Mouse (Mus musculus): Measurements from ENCODE around the gene Tpra1. TPM values are rescaled to one million over a fixed set of nuclear protein-coding genes. Genes with fewer than 3 reads are reported as not detected.

Gene Tpra1
- polyA plus RNA-seq, 1 experiment from 2014 or later, result 65.1 TPM

DNA sequence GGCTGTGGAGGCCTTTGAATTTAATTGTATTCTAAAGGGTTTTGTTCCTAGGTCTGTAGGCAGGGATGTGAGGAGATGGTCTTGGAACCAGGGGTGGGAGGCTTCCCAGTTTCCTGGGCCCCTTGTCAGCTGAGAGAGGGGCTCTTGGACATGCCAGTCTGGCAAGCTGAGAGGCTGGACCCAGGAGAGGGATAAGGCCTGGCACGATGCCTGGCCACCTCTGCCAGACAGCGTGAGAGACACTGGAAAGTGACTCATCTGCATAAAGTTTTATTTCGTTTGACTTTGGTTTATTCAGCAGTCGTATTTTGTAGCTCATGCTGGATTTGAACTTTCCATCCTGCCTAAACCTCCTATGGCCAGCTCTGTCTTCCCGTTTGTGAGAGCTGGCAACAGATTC is 26.5 kb downstream of the Tpra1 start:
- Histone ChIP-seq H3K27me3 (ENCODE audit: control insufficient read depth, insufficient read depth, low read length) (no peaks in the 10 kb centered on the region), H3K36me3 (ENCODE audit: control insufficient read depth, insufficient read depth, low read length) (no peaks in the 10 kb centered on the region), H3K4me2 (ENCODE audit: low read depth, low read length) (no peak overlapping the region), H3K9ac (ENCODE audit: low read length) (no peak overlapping the region), H3K4me1 (ENCODE audit: control insufficient read depth, insufficient read depth, low read length) (peaks cover 25% of the 10 kb centered on the region), H3K9me3 (replicated peaks; ENCODE audit: control insufficient read depth, low read length) (no peaks in the 10 kb centered on the region), H3K27ac (ENCODE audit: low read length) (no peak overlapping the region), H3K4me3 (replicated peaks; ENCODE audit: low read length) (no peak overlapping the region)
- no peak for ATAC-seq (ENCODE audit: insufficient read depth, low FRiP score)
- 60% methylated on average over 5 of the region's 5 CpGs for WGBS

DNA sequence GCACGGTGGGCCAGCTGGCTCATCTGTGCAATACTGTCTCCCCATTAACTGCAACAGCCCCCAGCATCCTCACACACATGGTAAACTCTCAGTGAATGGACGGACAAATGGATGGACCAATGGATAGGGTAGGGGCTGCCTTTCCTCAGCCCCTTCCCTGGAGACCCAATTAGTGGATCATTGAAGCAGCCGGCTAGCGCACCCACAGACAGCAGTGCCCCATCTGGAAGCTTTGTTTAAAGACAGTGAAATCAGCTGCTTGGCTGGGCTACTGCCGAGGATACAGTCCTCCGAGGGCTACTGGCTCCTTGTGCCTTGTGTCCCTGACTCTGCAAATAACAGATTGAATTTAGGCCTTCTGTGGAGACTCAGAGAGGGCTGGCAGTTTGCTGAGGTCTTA is 27.4 kb downstream of the Tpra1 start:
- 54% methylated on average over 6 of the region's 6 CpGs for WGBS
- no peak for ATAC-seq (ENCODE audit: insufficient read depth, low FRiP score)
- no peak overlapping the region for H3K27ac ChIP-seq (ENCODE audit: low read length)
- no peaks in the 10 kb centered on the region for H3K27me3 ChIP-seq (ENCODE audit: control insufficient read depth, insufficient read depth, low read length)
- no peak overlapping the region for H3K4me2 ChIP-seq (ENCODE audit: low read depth, low read length)
- H3K36me3 ChIP-seq (ENCODE audit: control insufficient read depth, insufficient read depth, low read length), result no peaks in the 10 kb centered on the region
- H3K4me3 ChIP-seq (replicated peaks; ENCODE audit: low read length), result no peak overlapping the region
- H3K9ac ChIP-seq (ENCODE audit: low read length), result no peak overlapping the region
- no peaks in the 10 kb centered on the region for H3K9me3 ChIP-seq (replicated peaks; ENCODE audit: control insufficient read depth, low read length)
- H3K4me1 ChIP-seq (ENCODE audit: control insufficient read depth, insufficient read depth, low read length), result peaks cover 23% of the 10 kb centered on the region

GRCm38 (mm10) chr6:88930049-88930448 is 28.0 kb downstream of the Tpra1 start:
- no peak for ATAC-seq (ENCODE audit: insufficient read depth, low FRiP score)
- H3K9ac ChIP-seq (ENCODE audit: low read length), result no peak overlapping the region
- H3K27me3 ChIP-seq (ENCODE audit: control insufficient read depth, insufficient read depth, low read length), result no peaks in the 10 kb centered on the region
- H3K4me2 ChIP-seq (ENCODE audit: low read depth, low read length), result no peak overlapping the region
- H3K27ac ChIP-seq (ENCODE audit: low read length), result no peak overlapping the region
- H3K36me3 ChIP-seq (ENCODE audit: control insufficient read depth, insufficient read depth, low read length), result no peaks in the 10 kb centered on the region
- peaks cover 25% of the 10 kb centered on the region for H3K4me1 ChIP-seq (ENCODE audit: control insufficient read depth, insufficient read depth, low read length)
- WGBS, result 56% methylated on average over 7 of the region's 7 CpGs
- H3K9me3 ChIP-seq (replicated peaks; ENCODE audit: control insufficient read depth, low read length), result no peaks in the 10 kb centered on the region
- no peak overlapping the region for H3K4me3 ChIP-seq (replicated peaks; ENCODE audit: low read length)

- Histone ChIP-seq H3K4me1 (ENCODE audit: control insufficient read depth, insufficient read depth, low read length) (peaks cover 18% of the 10 kb centered on the region), H3K9me3 (replicated peaks; ENCODE audit: control insufficient read depth, low read length) (no peaks in the 10 kb centered on the region), H3K4me2 (ENCODE audit: low read depth, low read length) (no peak overlapping the region), H3K27ac (ENCODE audit: low read length) (no peak overlapping the region), H3K9ac (ENCODE audit: low read length) (no peak overlapping the region), H3K36me3 (ENCODE audit: control insufficient read depth, insufficient read depth, low read length) (no peaks in the 10 kb centered on the region), H3K27me3 (ENCODE audit: control insufficient read depth, insufficient read depth, low read length) (no peaks in the 10 kb centered on the region), H3K4me3 (replicated peaks; ENCODE audit: low read length) (no peak overlapping the region)
- ATAC-seq (ENCODE audit: insufficient read depth, low FRiP score), result no peak
- 53% methylated on average over 2 of the region's 2 CpGs for WGBS
These were observed 29.4 kb downstream of the Tpra1 start for GRCm38 (mm10) chr6:88931449-88931848.

GRCm38 (mm10) chr6:88934132-88934531 is 32.1 kb downstream of the Tpra1 start:
- no peaks in the 10 kb centered on the region for H3K36me3 ChIP-seq (ENCODE audit: control insufficient read depth, insufficient read depth, low read length)
- no peak for ATAC-seq (ENCODE audit: insufficient read depth, low FRiP score)
- H3K9me3 ChIP-seq (replicated peaks; ENCODE audit: control insufficient read depth, low read length), result no peaks in the 10 kb centered on the region
- H3K27me3 ChIP-seq (ENCODE audit: control insufficient read depth, insufficient read depth, low read length), result no peaks in the 10 kb centered on the region
- WGBS, result 67% methylated on average over 4 of the region's 4 CpGs
- peaks cover 11% of the 10 kb centered on the region for H3K4me1 ChIP-seq (ENCODE audit: control insufficient read depth, insufficient read depth, low read length)
- H3K4me2 ChIP-seq (ENCODE audit: low read depth, low read length), result no peak overlapping the region
- H3K27ac ChIP-seq (ENCODE audit: low read length), result no peak overlapping the region
- H3K9ac ChIP-seq (ENCODE audit: low read length), result no peak overlapping the region
- H3K4me3 ChIP-seq (replicated peaks; ENCODE audit: low read length), result no peak overlapping the region

DNA sequence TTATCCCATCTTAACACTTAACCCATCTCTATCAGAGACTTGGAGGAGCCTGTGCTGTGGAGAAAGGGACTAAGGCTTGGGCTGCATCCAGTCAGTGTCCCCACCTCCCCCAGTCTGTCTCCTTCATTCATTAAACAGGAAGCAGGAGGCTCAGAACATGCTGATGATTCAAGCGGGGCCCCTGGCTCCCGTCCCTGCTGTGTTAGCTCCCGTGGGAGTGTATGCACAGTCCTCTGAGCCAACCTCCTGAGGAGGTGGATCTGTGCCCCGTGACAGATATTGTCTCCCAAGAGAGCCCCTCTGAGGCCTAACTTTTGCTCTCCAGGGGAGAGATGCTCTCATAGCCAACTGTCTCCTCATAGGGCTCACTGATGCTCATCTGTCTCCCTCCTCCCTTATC is 32.8 kb downstream of the Tpra1 start:
- H3K27ac ChIP-seq (ENCODE audit: low read length), result no peak overlapping the region
- no peaks in the 10 kb centered on the region for H3K27me3 ChIP-seq (ENCODE audit: control insufficient read depth, insufficient read depth, low read length)
- no peak for ATAC-seq (ENCODE audit: insufficient read depth, low FRiP score)
- peaks cover 11% of the 10 kb centered on the region for H3K4me1 ChIP-seq (ENCODE audit: control insufficient read depth, insufficient read depth, low read length)
- H3K9ac ChIP-seq (ENCODE audit: low read length), result no peak overlapping the region
- no peaks in the 10 kb centered on the region for H3K36me3 ChIP-seq (ENCODE audit: control insufficient read depth, insufficient read depth, low read length)
- H3K4me3 ChIP-seq (replicated peaks; ENCODE audit: low read length), result no peak overlapping the region
- 10% methylated on average over 4 of the region's 4 CpGs for WGBS
- H3K4me2 ChIP-seq (ENCODE audit: low read depth, low read length), result no peak overlapping the region
- H3K9me3 ChIP-seq (replicated peaks; ENCODE audit: control insufficient read depth, low read length), result no peaks in the 10 kb centered on the region

GRCm38 (mm10) chr6:88935735-88936276 is 33.8 kb downstream of the Tpra1 start:
- Histone ChIP-seq H3K36me3 (ENCODE audit: control insufficient read depth, insufficient read depth, low read length) (no peaks in the 10 kb centered on the region), H3K4me3 (replicated peaks; ENCODE audit: low read length) (no peak overlapping the region), H3K4me2 (ENCODE audit: low read depth, low read length) (no peak overlapping the region), H3K27me3 (ENCODE audit: control insufficient read depth, insufficient read depth, low read length) (no peaks in the 10 kb centered on the region), H3K9ac (ENCODE audit: low read length) (no peak overlapping the region), H3K4me1 (ENCODE audit: control insufficient read depth, insufficient read depth, low read length) (peaks cover 11% of the 10 kb centered on the region), H3K27ac (ENCODE audit: low read length) (no peak overlapping the region), H3K9me3 (replicated peaks; ENCODE audit: control insufficient read depth, low read length) (no peaks in the 10 kb centered on the region)
- no peak for ATAC-seq (ENCODE audit: insufficient read depth, low FRiP score)
- 13% methylated on average over 4 of the region's 4 CpGs for WGBS

DNA sequence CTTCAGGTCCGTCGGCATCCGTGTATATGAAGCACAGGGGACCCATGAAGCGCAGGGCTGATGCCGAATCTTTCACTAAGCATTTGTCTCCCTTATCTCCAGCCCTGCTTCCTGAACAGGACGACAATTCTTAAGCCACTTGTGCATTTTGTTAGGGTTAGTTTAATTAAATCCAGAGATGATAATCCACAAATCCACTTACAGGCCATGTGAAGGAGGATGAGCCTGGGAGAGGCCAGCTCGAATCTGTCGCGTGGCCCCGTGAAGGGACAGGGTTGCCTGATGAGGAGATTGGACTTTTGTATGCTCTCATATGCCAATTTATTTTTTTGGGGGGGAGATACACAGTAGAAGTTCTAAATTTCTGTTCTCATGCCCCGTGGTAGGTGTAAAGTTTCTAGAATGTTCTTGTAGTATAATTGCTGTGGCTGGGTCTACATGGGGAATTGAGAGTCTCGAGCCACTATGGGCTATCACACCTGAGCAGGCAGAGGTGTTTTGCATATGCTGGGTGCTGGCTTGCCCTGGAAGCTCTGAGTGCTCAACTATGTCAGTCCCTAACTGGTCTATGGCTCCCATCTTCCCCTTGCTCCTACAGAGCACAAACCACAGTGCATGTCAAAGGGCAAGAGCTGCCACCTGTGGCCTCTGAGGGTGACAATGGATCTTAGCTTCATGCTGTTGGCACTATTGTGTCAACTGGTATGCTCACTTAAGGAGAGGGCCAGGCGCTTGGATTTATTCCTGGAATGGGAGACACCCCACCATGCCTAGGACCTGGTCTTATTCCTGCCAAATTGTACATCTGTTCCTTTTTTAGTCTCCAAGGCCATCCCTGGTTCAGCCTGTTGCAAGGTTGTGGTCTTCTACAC is 34.5 kb downstream of the Tpra1 start:
- no peak for ATAC-seq (ENCODE audit: insufficient read depth, low FRiP score)
- H3K36me3 ChIP-seq (ENCODE audit: control insufficient read depth, insufficient read depth, low read length), result no peaks in the 10 kb centered on the region
- no peaks in the 10 kb centered on the region for H3K27me3 ChIP-seq (ENCODE audit: control insufficient read depth, insufficient read depth, low read length)
- H3K4me2 ChIP-seq (ENCODE audit: low read depth, low read length), result no peak overlapping the region
- peaks cover 11% of the 10 kb centered on the region for H3K4me1 ChIP-seq (ENCODE audit: control insufficient read depth, insufficient read depth, low read length)
- no peak overlapping the region for H3K9ac ChIP-seq (ENCODE audit: low read length)
- H3K4me3 ChIP-seq (replicated peaks; ENCODE audit: low read length), result no peak overlapping the region
- H3K9me3 ChIP-seq (replicated peaks; ENCODE audit: control insufficient read depth, low read length), result no peaks in the 10 kb centered on the region
- no peak overlapping the region for H3K27ac ChIP-seq (ENCODE audit: low read length)
- WGBS, result 64% methylated on average over 13 of the region's 13 CpGs

GRCm38 (mm10) chr6:88937214-88937549 is 35.1 kb downstream of the Tpra1 start:
- Histone ChIP-seq H3K4me3 (replicated peaks; ENCODE audit: low read length) (no peak overlapping the region), H3K27me3 (ENCODE audit: control insufficient read depth, insufficient read depth, low read length) (no peaks in the 10 kb centered on the region), H3K4me2 (ENCODE audit: low read depth, low read length) (no peak overlapping the region), H3K36me3 (ENCODE audit: control insufficient read depth, insufficient read depth, low read length) (no peaks in the 10 kb centered on the region), H3K9ac (ENCODE audit: low read length) (no peak overlapping the region), H3K4me1 (ENCODE audit: control insufficient read depth, insufficient read depth, low read length) (peaks cover 11% of the 10 kb centered on the region), H3K9me3 (replicated peaks; ENCODE audit: control insufficient read depth, low read length) (no peaks in the 10 kb centered on the region), H3K27ac (ENCODE audit: low read length) (no peak overlapping the region)
- WGBS, result 59% methylated on average over 4 of the region's 4 CpGs
- ATAC-seq (ENCODE audit: insufficient read depth, low FRiP score), result no peak
